Mouse (Mus musculus): Measurements from ENCODE around the gene Irf4. TPM values are rescaled to one million over a fixed set of nuclear protein-coding genes. Genes with fewer than 3 reads are reported as not detected.

Irf4 gene
- polyA plus RNA-seq (2017; shearing (Covaris generic)) = 18.6 TPM

DNA sequence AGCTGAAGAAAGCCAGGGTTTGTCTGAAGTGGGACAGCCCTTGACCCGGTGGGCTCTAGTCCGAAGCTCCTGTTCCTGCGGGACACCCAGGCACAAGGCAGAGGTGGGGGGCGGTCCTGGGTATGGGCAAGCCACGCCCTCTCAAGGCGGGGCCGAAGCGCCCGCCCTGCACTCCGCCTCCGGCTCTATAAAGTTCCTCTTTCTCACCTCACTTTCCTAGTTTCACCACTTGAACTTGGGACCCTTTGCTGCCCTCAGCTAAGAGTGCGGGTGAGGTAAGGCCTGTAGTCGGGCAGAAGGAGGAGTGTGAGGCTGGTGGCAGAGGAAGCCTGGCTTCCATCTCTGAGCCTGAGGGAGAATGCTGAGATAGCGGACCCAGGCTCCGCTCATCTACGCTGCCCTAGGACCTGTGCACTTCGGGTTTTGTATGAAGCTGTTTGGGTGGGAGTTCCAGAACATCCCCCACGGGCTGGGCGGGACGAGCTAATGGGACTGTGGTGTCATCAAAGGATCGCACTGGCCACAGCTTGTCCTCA, at the start of gene Irf4:
Gene Irf4 (plus strand): TSS at position 206 of the 536 bp plus-strand sequence.

Other genes starting within 250 kb of the Irf4 start
- 137 TPM for gene Uqcrfs1, start 203.9 kb upstream of the Irf4 start, polyA plus RNA-seq (2017; shearing (Covaris generic))
- 3.3 TPM for gene Dusp22, start 89.2 kb upstream of the Irf4 start, polyA plus RNA-seq (2017; shearing (Covaris generic))
- not detected for gene Hus1b, start 198.5 kb downstream of the Irf4 start, polyA plus RNA-seq (2017; shearing (Covaris generic))
- 61.8 TPM for gene Exoc2, start 224.9 kb downstream of the Irf4 start, polyA plus RNA-seq (2017; shearing (Covaris generic))
- not detected for gene Gm5447, start 225.0 kb downstream of the Irf4 start, polyA plus RNA-seq (2017; shearing (Covaris generic))